Mouse (Mus musculus): ENCODE data around the gene Clic4.

DNA sequence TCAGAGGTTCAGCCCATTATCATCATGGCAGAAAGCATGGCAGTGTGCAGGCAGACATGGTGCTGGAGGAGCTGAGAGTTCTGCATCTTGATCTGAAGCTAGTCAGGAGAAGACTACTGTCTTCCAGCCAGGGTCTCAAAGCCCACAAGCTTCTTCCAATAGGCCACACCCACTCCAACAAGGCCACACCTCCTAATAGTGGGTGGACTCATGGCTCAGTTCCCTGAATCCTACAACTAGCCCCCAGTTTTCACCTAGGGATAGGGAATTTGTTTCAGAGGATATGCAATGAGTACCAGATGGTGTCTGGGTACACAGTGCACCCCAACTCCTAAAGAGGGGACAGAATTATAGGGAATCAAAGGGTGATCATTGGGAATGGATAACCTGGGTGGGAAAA lies 24.0 kb upstream of the Clic4 start:
- no peak for TF ChIP-seq CTCF (IDR thresholded peaks at IDR 0.05; ENCODE audit: extremely low read depth, insufficient read depth, insufficient read length, insufficient replicate concordance)
- no peak for TF ChIP-seq POLR2A (IDR thresholded peaks at IDR 0.05; ENCODE audit: low read depth, low read length)
